8 mouse cellular contexts compared by ENCODE assay signal in genomic region chr8:104641426-104642323, GRCm38 (mm10). TPM values are rescaled to one million over a fixed set of nuclear protein-coding genes. Genes with fewer than 3 reads are reported as not detected.
DNase-seq lines count a peak whose midpoint lies in the region; ATAC-seq and TF ChIP-seq lines count a peak whose summit lies in the region.

TSS of gene Ciao2b (minus strand) at chr8:104641965.

- peaks cover 19% of the 10 kb centered on the region; the same call in 1 of the 2 replicates for H3K36me3 ChIP-seq in hindbrain, embryonic 14.5 days (replicated peaks; ENCODE audit: control insufficient read depth, insufficient read depth)

- H3K27me3 ChIP-seq in Patski: no peaks in the 10 kb centered on the region
- H3K27me3 ChIP-seq in hindbrain, embryonic 14.5 days (ENCODE audit: control insufficient read depth, insufficient read depth, low read length): no peaks in the 10 kb centered on the region

- H3K4me3 ChIP-seq in hindbrain, embryonic 14.5 days (replicated peaks; ENCODE audit: low read length): peak within 1 kb of the TSS; percentile 79

- under 1% methylated on average over 66 of the region's 66 CpGs for WGBS in hindbrain, embryonic 14.5 days

- in situ Hi-C loops in Patski (cut with MboI; ENCODE audit: low pct_unique_long_range_greater_than_20kb): no loop called here

- H3K4me1 ChIP-seq in hindbrain, embryonic 14.5 days (replicated peaks; ENCODE audit: control insufficient read depth, insufficient read depth, low read length): peaks cover 17% of the 10 kb centered on the region

- CTCF ChIA-PET in Patski (lab: Charles Lee): interaction anchor here (0.7 to 6.7 kb wide), 4 partner anchors 14 to 43 kb away, joined by 3 to 44 read pairs (median 4); no protein-coding TSS in a partner anchor

- H3K9ac ChIP-seq in hindbrain, embryonic 14.5 days: peak within 1 kb of the TSS; percentile 79

- peak; percentile 92 for ATAC-seq in Patski
- peak; percentile 98 for ATAC-seq in hindbrain, embryonic 14.5 days (ENCODE audit: low FRiP score)

- H3K9me3 ChIP-seq in hindbrain, embryonic 14.5 days (ENCODE audit: control insufficient read depth, low read length): no peaks in the 10 kb centered on the region

- DNase-seq in Patski (ENCODE audit: low read depth, low spot score): no peak
- DNase-seq in cerebellum, postnatal 14 days: peak; percentile 89 to 91
- peak; percentile 80 to 87 for DNase-seq in frontal cortex, postnatal 25 days (ENCODE audit: low spot score in 2 of 2)
- DNase-seq in hindbrain, embryonic 14.5 days (ENCODE audit: low spot score): peak; percentile 90
- DNase-seq in layer of hippocampus, postnatal 36 days: peak; percentile 88 to 90
- DNase-seq in lung, postnatal 36 days: peak; percentile 91
- peak; percentile 95 for DNase-seq in retina, postnatal 1 day
- peak; percentile 80 to 84 for DNase-seq in urinary bladder, adult 18-20 months (ENCODE audit: low spot score in 2 of 2)

- peak within 1 kb of the TSS; percentile 82 for H3K27ac ChIP-seq in hindbrain, embryonic 14.5 days

- POLR2A ChIA-PET in Patski (lab: Charles Lee): interaction anchor here (1.4 kb wide), 1 partner anchor 11 kb away, joined by 4 read pairs; the partner anchor contains the start of gene Rrad

- TF ChIP-seq CTCF in Patski (IDR thresholded peaks at IDR 0.05): no peak

- H3K4me2 ChIP-seq in hindbrain, embryonic 14.5 days (replicated peaks): peak within 1 kb of the TSS; percentile 80

RNA-seq across cellular contexts. Expression of gene Ciao2b, which starts in this region (rescaled TPM):
- polyA plus RNA-seq in Patski (2021): 117 TPM
- 109 and 128 TPM in 2 replicates for polyA plus RNA-seq in hindbrain, embryonic 14.5 days (2014; fragmentation: Nextera tagmentation; extraction: Ambion mirVana)
- total RNA-seq in layer of hippocampus, postnatal 36 days (2021): 10 to 100 TPM; 26.8 to 28.0 TPM
